Mouse (Mus musculus) forebrain, embryonic 11.5 days (tissue): ENCODE measurements around the gene Gipc2. TPM values are rescaled to one million over a fixed set of nuclear protein-coding genes. Genes with fewer than 3 reads are reported as not detected.

ENCODE experiments used
- ATAC-seq: fragments of 200-750 bp; cut with Nextera tagmentation; replicated peaks from 2 replicates; pipeline ENCODE4 v1.8.0; 2017; ENCODE audit warnings: moderate TSS enrichment; ENCODE audit not compliant: low FRiP score
- DNase-seq: peaks from one replicate; pipeline ENCODE4 v3.0.0-alpha.2; 2017; ENCODE audit warnings: low spot score
- H3K27ac ChIP-seq: fragments of 300-500 bp; sonication (generic); 2 replicates; pipeline ENCODE4 v1.5.1; 2014; ENCODE audit warnings: low read depth, low read length
- H3K27me3 ChIP-seq: fragments of 300-500 bp; sonication (generic); 2 replicates; pipeline ENCODE4 v1.6.1; 2014; ENCODE audit warnings: mild to moderate bottlenecking, low read length, mixed read lengths; ENCODE audit not compliant: control insufficient read depth, insufficient read depth
- H3K36me3 ChIP-seq: fragments of 300-500 bp; sonication (generic); 2 replicates; pipeline ENCODE4 v1.6.1; 2014; ENCODE audit warnings: mild to moderate bottlenecking, low read length, moderate library complexity, mixed read lengths; ENCODE audit not compliant: control insufficient read depth, insufficient read depth
- H3K4me1 ChIP-seq: fragments of 300-500 bp; sonication (generic); replicated peaks from 2 replicates; pipeline ENCODE4 v1.6.1; 2014; ENCODE audit warnings: low read length, mixed read lengths; ENCODE audit not compliant: control insufficient read depth, insufficient read depth
- H3K4me2 ChIP-seq: fragments of 300-500 bp; sonication (generic); 2 replicates; pipeline ENCODE4 v1.6.1; 2014; ENCODE audit warnings: low read depth, mild to moderate bottlenecking, low read length, moderate library complexity, mixed read lengths; ENCODE audit not compliant: severe bottlenecking
- H3K4me3 ChIP-seq: fragments of 300-500 bp; sonication (generic); 2 replicates; pipeline ENCODE4 v1.5.1; 2014; ENCODE audit warnings: low read depth, low read length
- H3K9ac ChIP-seq: fragments of 300-500 bp; sonication (generic); 2 replicates; pipeline ENCODE4 v1.6.1; 2014; ENCODE audit warnings: low read length
- H3K9me3 ChIP-seq: fragments of 300-500 bp; sonication (generic); 2 replicates; pipeline ENCODE4 v1.6.1; 2016; ENCODE audit warnings: low read length, mixed read lengths; ENCODE audit not compliant: control insufficient read depth
- WGBS: fragments of 180-500 bp; shearing (Covaris S2); extraction: QIAGEN DNeasy Blood & Tissue Kit; methylation state at CpG from one replicate; pipeline ENCODE4 v1.1.7; 2014; 5-methylcytosine and 5-hydroxymethylcytosine counted together
- polyA plus RNA-seq: library from polyadenylated mRNA; unstranded; fragments of >200 nt; fragmentation: Nextera tagmentation; extraction: Ambion mirVana; gene quantifications from 2 replicates; pipeline ENCODE4 v1.2.1, GENCODE M21; 2014

Gene Gipc2
- polyA plus RNA-seq, 1 experiment from 2014 or later = 1.8 TPM

DNA sequence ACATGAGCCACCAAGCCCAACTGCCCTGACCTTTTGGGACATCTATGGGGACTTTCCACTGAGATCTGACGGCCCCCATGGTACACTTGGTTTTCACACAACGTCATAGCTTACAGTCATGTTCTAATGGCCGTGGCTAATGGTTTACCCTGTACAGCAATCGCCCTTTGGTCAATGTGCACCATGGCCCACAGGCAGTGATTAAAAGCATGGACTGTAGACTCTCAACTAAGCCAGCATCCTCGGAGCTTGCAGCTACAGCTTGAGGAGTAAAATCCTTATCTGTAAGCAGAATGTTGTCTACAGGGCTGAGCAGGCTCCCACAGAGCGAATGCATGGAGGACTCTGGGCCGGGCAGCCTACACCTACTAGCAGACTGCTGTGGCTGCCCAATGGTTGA is 52.5 kb downstream of the Gipc2 start:
- DNase-seq = no peak
- H3K4me3 ChIP-seq = no peak overlapping the region

DNA sequence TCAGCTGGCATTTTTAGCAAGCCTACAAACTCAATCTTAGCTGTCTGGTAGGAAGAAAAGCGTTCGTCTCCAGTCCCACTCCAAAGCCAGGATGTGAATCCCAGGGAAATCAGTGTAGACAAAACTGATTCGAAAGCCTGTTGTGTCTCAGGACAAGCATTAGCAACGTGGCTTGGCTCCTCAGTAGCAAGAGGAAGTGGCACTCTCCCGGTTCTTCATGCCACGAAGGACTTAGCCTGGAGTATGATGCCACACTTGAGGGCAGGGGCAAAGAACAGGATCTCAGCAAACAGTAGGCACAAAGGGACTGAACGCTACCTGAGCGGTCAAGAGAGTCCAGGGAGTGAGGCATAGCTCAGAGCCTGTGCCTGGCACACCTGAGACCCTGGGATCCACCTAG is 53.4 kb downstream of the Gipc2 start:
- 87% methylated on average over 8 of the region's 8 CpGs for WGBS

More for the DNA sequence above, 52.5 kb downstream of the Gipc2 start:
- Histone ChIP-seq H3K9me3 (no peaks in the 10 kb centered on the region), H3K27me3 (no peaks in the 10 kb centered on the region; the same call in 1 of the 2 replicates), H3K4me1 (0 out of 2 replicates have a peak, but pooled peaks cover 4% of the 10 kb centered on the region), H3K4me2 (no peak overlapping the region), H3K27ac (no peak overlapping the region), H3K9ac (no peak overlapping the region), H3K36me3 (no peaks in the 10 kb centered on the region)
- 81% methylated on average over 7 of the region's 7 CpGs for WGBS
- no peak for ATAC-seq

DNA sequence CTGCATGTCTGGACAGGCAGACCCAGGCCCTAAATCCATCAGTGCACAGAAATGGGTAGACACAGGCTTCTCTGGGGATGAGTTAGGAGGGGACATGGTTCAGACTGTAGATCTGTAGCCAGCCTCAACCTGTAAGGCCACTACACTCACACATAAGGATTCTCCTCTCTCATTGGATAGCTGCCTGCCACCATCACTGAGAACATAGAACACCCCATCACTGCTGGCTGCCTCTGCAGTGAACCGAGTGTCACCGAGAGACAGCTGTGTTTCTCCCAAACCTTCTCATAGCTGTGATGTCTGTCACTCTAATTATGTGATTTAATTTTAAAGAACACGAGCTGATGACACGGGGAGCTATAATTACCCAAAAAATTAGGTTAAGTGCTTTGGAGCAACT is 54.5 kb downstream of the Gipc2 start:
- WGBS = 77% methylated on average over 4 of the region's 4 CpGs

More for the DNA sequence above, 53.4 kb downstream of the Gipc2 start:
- no peaks in the 10 kb centered on the region for H3K9me3 ChIP-seq
- ATAC-seq (no peak), DNase-seq (no peak)
- H3K4me1 ChIP-seq = 0 out of 2 replicates have a peak, but pooled peaks cover 4% of the 10 kb centered on the region
- H3K36me3 ChIP-seq = no peaks in the 10 kb centered on the region
- no peak overlapping the region for H3K4me2 ChIP-seq
- no peak overlapping the region for H3K4me3 ChIP-seq
- H3K9ac ChIP-seq = no peak overlapping the region
- H3K27ac ChIP-seq = no peak overlapping the region
- no peaks in the 10 kb centered on the region; the same call in 1 of the 2 replicates for H3K27me3 ChIP-seq

DNA sequence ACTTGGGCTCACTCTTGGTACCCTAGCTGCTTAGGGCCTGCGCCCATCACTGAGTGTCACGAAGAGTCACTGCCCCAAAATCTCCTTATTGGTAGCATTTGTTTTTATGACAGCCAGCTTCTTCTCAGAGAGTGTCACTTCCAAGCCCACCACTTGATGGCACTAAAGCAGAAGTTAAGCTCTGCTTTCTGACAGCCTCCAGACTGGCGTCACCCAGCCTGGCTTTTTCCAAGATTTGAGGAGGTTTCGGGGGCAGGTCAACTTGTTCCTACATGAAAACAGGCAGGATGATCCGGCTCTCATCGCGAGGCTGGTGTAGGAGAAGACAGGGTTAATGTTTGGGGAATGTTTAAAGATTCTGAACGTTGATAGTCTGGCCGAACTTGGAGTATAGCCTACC is 54.9 kb downstream of the Gipc2 start:
- Histone ChIP-seq H3K4me1 (0 out of 2 replicates have a peak, but pooled peaks cover 4% of the 10 kb centered on the region), H3K9ac (no peak overlapping the region), H3K36me3 (no peaks in the 10 kb centered on the region), H3K4me2 (no peak overlapping the region), H3K4me3 (no peak overlapping the region), H3K9me3 (no peaks in the 10 kb centered on the region), H3K27ac (no peak overlapping the region), H3K27me3 (no peaks in the 10 kb centered on the region; the same call in none of the 2 replicates)
- peak; percentile 77 for DNase-seq
- WGBS = 18% methylated on average over 9 of the region's 9 CpGs
- no peak; the same call in 1 of the 2 replicates for ATAC-seq

More for the DNA sequence above, 54.5 kb downstream of the Gipc2 start:
- no peak for DNase-seq
- H3K27ac ChIP-seq = no peak overlapping the region
- no peak; the same call in 1 of the 2 replicates for ATAC-seq
- H3K36me3 ChIP-seq = no peaks in the 10 kb centered on the region
- H3K9me3 ChIP-seq = no peaks in the 10 kb centered on the region
- H3K27me3 ChIP-seq = no peaks in the 10 kb centered on the region; the same call in none of the 2 replicates
- no peak overlapping the region for H3K9ac ChIP-seq
- 0 out of 2 replicates have a peak, but pooled peaks cover 4% of the 10 kb centered on the region for H3K4me1 ChIP-seq
- no peak overlapping the region for H3K4me3 ChIP-seq
- H3K4me2 ChIP-seq = no peak overlapping the region

DNA sequence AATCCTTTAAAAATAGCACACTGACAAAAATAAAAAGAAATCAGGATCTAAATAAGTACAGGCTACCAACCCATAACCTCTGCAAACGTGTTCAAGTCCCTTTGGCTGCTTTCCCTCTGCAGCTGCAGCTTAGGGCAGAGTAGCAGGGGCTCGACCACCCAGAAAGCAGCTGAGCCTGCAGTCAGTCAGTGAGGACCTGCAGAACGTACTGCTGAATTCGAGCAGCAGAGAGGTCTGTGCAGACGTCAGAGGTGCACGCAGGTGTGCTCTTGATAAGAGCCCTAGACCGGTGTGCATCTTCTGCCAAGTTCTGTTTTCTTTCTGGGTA is 56.8 kb downstream of the Gipc2 start:
- peaks cover 3% of the 10 kb centered on the region for H3K27me3 ChIP-seq
- H3K4me1 ChIP-seq = peaks cover 5% of the 10 kb centered on the region; the same call in 1 of the 2 replicates
- H3K36me3 ChIP-seq = no peaks in the 10 kb centered on the region
- H3K9ac ChIP-seq = no peak overlapping the region
- no peak for ATAC-seq
- no peak overlapping the region for H3K4me2 ChIP-seq
- no peak overlapping the region for H3K4me3 ChIP-seq
- no peaks in the 10 kb centered on the region; the same call in 1 of the 2 replicates for H3K9me3 ChIP-seq
- DNase-seq = no peak
- WGBS = 21% methylated on average over 7 of the region's 7 CpGs
- H3K27ac ChIP-seq = no peak overlapping the region

DNA sequence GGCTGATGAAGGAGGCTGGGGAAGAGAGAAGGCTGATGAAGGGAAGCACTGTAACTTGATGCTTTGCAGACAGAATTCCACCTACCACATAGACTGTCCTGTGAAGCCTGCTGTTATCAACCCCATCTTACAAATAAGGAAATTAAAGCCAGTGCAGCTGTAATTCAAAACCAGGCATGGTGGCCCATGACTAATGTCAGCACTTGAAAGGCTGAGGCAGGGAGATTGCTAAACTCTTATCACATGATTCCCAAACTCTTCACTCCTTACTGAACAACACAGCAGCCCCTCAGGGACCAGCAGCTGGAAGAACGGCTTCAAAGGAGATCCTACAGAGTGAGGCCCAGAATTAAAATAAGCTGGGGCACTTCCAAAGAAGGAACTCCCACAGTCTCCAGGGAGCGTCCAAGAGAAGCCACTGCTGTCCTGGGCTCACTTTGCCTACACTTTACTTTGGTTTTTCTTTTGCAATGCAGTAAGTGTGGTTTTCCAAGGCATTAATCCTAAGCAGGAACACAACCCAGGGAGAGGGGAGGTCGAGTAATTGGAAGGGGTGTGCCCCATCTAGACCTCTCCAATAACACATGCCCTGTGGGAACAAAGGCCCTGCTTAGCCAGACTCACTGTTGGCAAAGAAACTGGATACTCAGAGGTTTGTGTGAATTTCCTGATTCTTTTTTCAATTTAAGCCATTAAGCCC is 57.3 kb downstream of the Gipc2 start:
- H3K4me2 ChIP-seq = no peak overlapping the region
- DNase-seq (no peak), ATAC-seq (no peak)
- peaks cover 5% of the 10 kb centered on the region; the same call in 1 of the 2 replicates for H3K4me1 ChIP-seq
- H3K9me3 ChIP-seq = no peaks in the 10 kb centered on the region; the same call in 1 of the 2 replicates
- H3K27ac ChIP-seq = no peak overlapping the region
- H3K9ac ChIP-seq = no peak overlapping the region
- no peaks in the 10 kb centered on the region for H3K36me3 ChIP-seq
- H3K4me3 ChIP-seq = no peak overlapping the region
- 11% methylated on average over 3 of the region's 3 CpGs for WGBS
- peaks cover 3% of the 10 kb centered on the region for H3K27me3 ChIP-seq

DNA sequence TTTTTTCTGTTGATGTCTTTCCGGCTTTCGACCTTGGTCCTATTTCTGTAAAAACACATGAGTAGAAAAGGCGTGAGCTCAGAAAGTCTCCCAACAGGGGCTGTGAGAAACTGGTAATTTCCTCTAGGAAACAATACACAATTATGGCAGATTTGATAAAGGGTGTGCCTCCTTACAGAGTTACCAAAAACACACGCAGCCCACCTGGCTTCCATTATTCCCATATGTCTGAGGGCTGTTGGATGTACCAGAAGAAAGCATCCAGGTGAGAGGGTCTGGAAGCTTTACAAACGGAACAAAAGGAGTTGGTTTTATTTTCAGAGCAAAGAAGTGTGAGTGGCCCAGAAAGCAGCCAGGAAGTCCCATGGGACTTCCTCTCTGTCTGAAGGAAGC is 58.0 kb downstream of the Gipc2 start:
- peaks cover 3% of the 10 kb centered on the region for H3K27me3 ChIP-seq
- 67% methylated on average over 5 of the region's 5 CpGs for WGBS
- peaks cover 5% of the 10 kb centered on the region; the same call in 1 of the 2 replicates for H3K4me1 ChIP-seq
- no peak overlapping the region for H3K4me2 ChIP-seq
- H3K27ac ChIP-seq = no peak overlapping the region
- no peak overlapping the region for H3K9ac ChIP-seq
- ATAC-seq (no peak), DNase-seq (no peak)
- no peaks in the 10 kb centered on the region; the same call in 1 of the 2 replicates for H3K9me3 ChIP-seq
- H3K36me3 ChIP-seq = no peaks in the 10 kb centered on the region
- H3K4me3 ChIP-seq = no peak overlapping the region

DNA sequence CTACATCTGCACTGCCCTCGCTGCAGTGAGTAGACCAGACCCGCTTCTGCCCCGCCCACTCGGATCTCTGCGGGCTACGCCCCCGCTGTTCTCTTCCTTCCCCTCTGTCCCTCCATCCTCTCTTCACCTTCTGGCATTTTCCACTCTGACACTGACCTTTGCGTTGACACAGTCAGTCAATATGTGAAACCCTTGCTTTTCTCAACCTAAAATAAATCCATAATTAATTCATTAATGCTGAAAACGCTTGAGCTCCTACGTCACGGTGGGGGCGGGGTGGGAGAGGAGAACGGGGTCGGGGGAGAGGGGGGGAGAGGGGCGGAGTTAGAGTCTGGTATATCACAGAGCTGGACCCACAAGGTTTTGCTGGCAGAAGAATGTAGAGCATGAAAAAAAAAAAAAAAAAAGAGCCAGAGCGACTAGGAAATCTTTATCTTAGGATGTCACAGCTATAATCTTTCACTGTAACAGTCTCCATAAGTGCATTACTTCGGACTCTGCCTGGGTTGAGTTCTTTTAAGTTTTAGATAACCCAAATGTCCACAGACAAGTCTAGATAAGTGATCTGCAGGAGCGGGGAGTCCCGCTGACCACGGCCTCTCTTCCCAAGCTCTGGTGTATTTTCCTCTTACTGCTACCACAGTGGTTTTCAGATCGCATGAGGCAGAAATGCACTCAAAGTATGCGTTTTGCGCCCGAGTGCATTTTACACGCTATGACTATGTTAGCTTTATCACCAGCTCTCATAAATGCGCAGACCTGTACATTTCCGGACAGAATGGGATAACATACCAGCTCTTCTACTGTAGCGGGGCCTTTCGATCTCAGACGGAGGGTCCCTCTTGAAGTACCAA is 58.7 kb downstream of the Gipc2 start:
- Histone ChIP-seq H3K4me1 (peaks cover 5% of the 10 kb centered on the region; the same call in 1 of the 2 replicates), H3K4me3 (peak overlapping the region; percentile 31), H3K27ac (no peak overlapping the region), H3K9ac (peak overlapping the region; percentile 25; the same call in 1 of the 2 replicates), H3K36me3 (no peaks in the 10 kb centered on the region), H3K4me2 (peak overlapping the region; percentile 83), H3K9me3 (no peaks in the 10 kb centered on the region; the same call in 1 of the 2 replicates), H3K27me3 (peaks cover 3% of the 10 kb centered on the region)
- DNase-seq = peak; percentile 79
- ATAC-seq = peak; percentile 74
- WGBS = 29% methylated on average over 30 of the region's 30 CpGs
